Comparison of ENCODE assay signal across 11 mouse cellular contexts in genomic region chr9:36795556-36795955, GRCm38 (mm10). TPM values are rescaled to one million over a fixed set of nuclear protein-coding genes. Genes with fewer than 3 reads are reported as not detected.
DNase-seq lines count a peak whose midpoint lies in the region; ATAC-seq lines count a peak whose summit lies in the region.
"Had no signal": no experiment of that assay in that cellular context is flagged by ENCODE, and none has a peak within 500 bp of the region (broad histone marks: within the 10 kb centered on the region; RNA-seq: fewer than 3 reads in every experiment).

No protein-coding gene starts in this region.

- no peak overlapping the region for H3K9ac ChIP-seq in limb, embryonic 12.5 days (replicated peaks)
- H3K9ac ChIP-seq in forebrain, embryonic 12.5 days, result no peak overlapping the region
- no peak overlapping the region; the same call in 1 of the 2 replicates for H3K9ac ChIP-seq in midbrain, embryonic 15.5 days

- intact Hi-C loops in left cerebral cortex, postnatal 25 days (cut with DNase I), result loop anchor here (5.0 kb wide), 1 partner anchor 72 kb away; no protein-coding TSS in a partner anchor
- intact Hi-C loops in left cerebral cortex, postnatal 14 days (cut with DNase I), result loop anchor here (5.0 kb wide), 1 partner anchor 37 kb away; no protein-coding TSS in a partner anchor

- H3K36me3 ChIP-seq in limb, embryonic 12.5 days, result peaks cover 21% of the 10 kb centered on the region
- H3K36me3 ChIP-seq in limb, embryonic 10.5 days, result peaks cover 23% of the 10 kb centered on the region
- peaks cover 23% of the 10 kb centered on the region for H3K36me3 ChIP-seq in forebrain, embryonic 12.5 days (replicated peaks)
- peaks cover 2% of the 10 kb centered on the region; the same call in 1 of the 2 replicates for H3K36me3 ChIP-seq in midbrain, embryonic 15.5 days (replicated peaks)

- H3K4me3 ChIP-seq in limb, embryonic 12.5 days (replicated peaks), result no peak overlapping the region
- H3K4me3 ChIP-seq in limb, embryonic 10.5 days, result no peak overlapping the region
- no peak overlapping the region for H3K4me3 ChIP-seq in forebrain, embryonic 12.5 days (replicated peaks)
- no peak overlapping the region for H3K4me3 ChIP-seq in midbrain, embryonic 15.5 days

- H3K4me1 ChIP-seq in limb, embryonic 12.5 days (replicated peaks), result peaks cover 11% of the 10 kb centered on the region
- peaks cover 13% of the 10 kb centered on the region for H3K4me1 ChIP-seq in limb, embryonic 10.5 days
- peaks cover 20% of the 10 kb centered on the region for H3K4me1 ChIP-seq in forebrain, embryonic 12.5 days
- peaks cover 31% of the 10 kb centered on the region for H3K4me1 ChIP-seq in midbrain, embryonic 15.5 days

- peak overlapping the region; percentile 79; the same call in 1 of the 2 replicates for H3K4me2 ChIP-seq in limb, embryonic 12.5 days
- peak overlapping the region; percentile 90; the same call in 1 of the 2 replicates for H3K4me2 ChIP-seq in forebrain, embryonic 12.5 days
- H3K4me2 ChIP-seq in midbrain, embryonic 15.5 days, result 0 out of 2 replicates have a peak overlapping the region, but pooled peaks have one; percentile 90

- H3K27me3 ChIP-seq in limb, embryonic 12.5 days, result no peaks in the 10 kb centered on the region
- H3K27me3 ChIP-seq in limb, embryonic 10.5 days (ENCODE audit: low read depth, poor library complexity, severe bottlenecking), result no peaks in the 10 kb centered on the region
- no peaks in the 10 kb centered on the region for H3K27me3 ChIP-seq in forebrain, embryonic 12.5 days
- H3K27me3 ChIP-seq in midbrain, embryonic 15.5 days (replicated peaks), result no peaks in the 10 kb centered on the region

- no peak overlapping the region for H3K27ac ChIP-seq in limb, embryonic 12.5 days
- H3K27ac ChIP-seq in limb, embryonic 10.5 days, result no peak overlapping the region
- no peak overlapping the region for H3K27ac ChIP-seq in forebrain, embryonic 12.5 days
- H3K27ac ChIP-seq in midbrain, embryonic 15.5 days, result no peak overlapping the region

- no peak for ATAC-seq in limb, embryonic 12.5 days (ENCODE audit: insufficient number of reproducible peaks, insufficient read depth, low FRiP score, low TSS enrichment, low read depth)
- ATAC-seq in forebrain, embryonic 12.5 days (ENCODE audit: low FRiP score), result no peak
- no peak for ATAC-seq in midbrain, embryonic 15.5 days (replicated peaks)

- 69% methylated on average over 1 of the region's 1 CpGs for WGBS in limb, embryonic 12.5 days
- 85% methylated on average over 1 of the region's 1 CpGs for WGBS in limb, embryonic 10.5 days
- WGBS in forebrain, embryonic 12.5 days, result 81% methylated on average over 1 of the region's 1 CpGs
- WGBS in midbrain, embryonic 15.5 days, result 97% methylated on average over 1 of the region's 1 CpGs

- H3K9me3 ChIP-seq in limb, embryonic 12.5 days, result no peaks in the 10 kb centered on the region
- no peaks in the 10 kb centered on the region for H3K9me3 ChIP-seq in limb, embryonic 10.5 days (replicated peaks)
- H3K9me3 ChIP-seq in forebrain, embryonic 12.5 days, result no peaks in the 10 kb centered on the region
- H3K9me3 ChIP-seq in midbrain, embryonic 15.5 days, result no peaks in the 10 kb centered on the region

- DNase-seq in adrenal gland, adult 2 months, result peak; percentile 46
- no peak for DNase-seq in adrenal gland, adult 18-20 months (ENCODE audit: low spot score in 2 of 2)
- DNase-seq in limb, embryonic 10.5 days (ENCODE audit: low spot score), result no peak
- no peak for DNase-seq in left cerebral cortex, postnatal 25 days (ENCODE audit: low spot score in 2 of 2)
- no peak for DNase-seq in left cerebral cortex, postnatal 14 days (ENCODE audit: low spot score in 2 of 2)
- DNase-seq: heart, postnatal 4 days; right cerebral cortex, adult 18-20 months had no signal

RNA-seq across cellular contexts. Expression of gene Ei24, which starts 1.6 kb away (rescaled TPM):
- 100 to 1,000 TPM; 134 to 147 TPM for total RNA-seq in adrenal gland, adult 2 months (2021)
- polyA plus RNA-seq in adrenal gland, adult 2 months (2012; rRNA removed), result 200 and 225 TPM in 2 replicates
- 100 to 1,000 TPM; 118 to 130 TPM for total RNA-seq in adrenal gland, adult 18-20 months (2021)
- 103 and 106 TPM in 2 replicates for polyA plus RNA-seq in limb, embryonic 12.5 days (2016; fragmentation: Nextera tagmentation; extraction: Ambion mirVana)
- 84.3 and 91.1 TPM in 2 replicates for polyA plus RNA-seq in limb, embryonic 10.5 days (2016; fragmentation: Nextera tagmentation; extraction: Ambion mirVana)
- 111 and 118 TPM in 2 replicates for polyA plus RNA-seq in forebrain, embryonic 12.5 days (2016; fragmentation: Nextera tagmentation; extraction: Ambion mirVana)
- polyA plus RNA-seq in midbrain, embryonic 15.5 days (2015; fragmentation: Nextera tagmentation; extraction: Ambion mirVana), result 113 and 115 TPM in 2 replicates
- total RNA-seq in left cerebral cortex, postnatal 25 days (2021), result 100 to 1,000 TPM; 108 to 118 TPM
- 100 to 1,000 TPM; 126 to 128 TPM for total RNA-seq in left cerebral cortex, postnatal 14 days (2021)

RNA-seq across cellular contexts. Expression of gene Fez1, which starts 26.1 kb away (rescaled TPM):
- total RNA-seq in adrenal gland, adult 2 months (2021), result 1 to 10 TPM; 2.7 to 7.2 TPM
- 0.74 and 0.76 TPM in 2 replicates for polyA plus RNA-seq in adrenal gland, adult 2 months (2012; rRNA removed)
- total RNA-seq in adrenal gland, adult 18-20 months (2021), result 1 to 10 TPM; 4.0 to 5.9 TPM
- 20.9 and 23.7 TPM in 2 replicates for polyA plus RNA-seq in limb, embryonic 12.5 days (2016; fragmentation: Nextera tagmentation; extraction: Ambion mirVana)
- polyA plus RNA-seq in limb, embryonic 10.5 days (2016; fragmentation: Nextera tagmentation; extraction: Ambion mirVana), result 10.0 and 10.1 TPM in 2 replicates
- 446 and 473 TPM in 2 replicates for polyA plus RNA-seq in forebrain, embryonic 12.5 days (2016; fragmentation: Nextera tagmentation; extraction: Ambion mirVana)
- polyA plus RNA-seq in midbrain, embryonic 15.5 days (2015; fragmentation: Nextera tagmentation; extraction: Ambion mirVana), result 586 and 588 TPM in 2 replicates
- 100 to 1,000 TPM; 286 to 301 TPM for total RNA-seq in left cerebral cortex, postnatal 25 days (2021)
- 100 to 1,000 TPM; 324 to 329 TPM for total RNA-seq in left cerebral cortex, postnatal 14 days (2021)
- polyA plus RNA-seq: erythroblast, embryonic 14.5 days had no signal

RNA-seq across cellular contexts. Expression of gene Stt3a, which starts 28.1 kb away (rescaled TPM):
- 100 to 1,000 TPM; 260 to 267 TPM for total RNA-seq in adrenal gland, adult 2 months (2021)
- 68.6 and 107 TPM in 2 replicates for polyA plus RNA-seq in adrenal gland, adult 2 months (2012; rRNA removed)
- 100 to 1,000 TPM; 210 to 266 TPM for total RNA-seq in adrenal gland, adult 18-20 months (2021)
- polyA plus RNA-seq in limb, embryonic 12.5 days (2016; fragmentation: Nextera tagmentation; extraction: Ambion mirVana), result 243 and 250 TPM in 2 replicates
- polyA plus RNA-seq in limb, embryonic 10.5 days (2016; fragmentation: Nextera tagmentation; extraction: Ambion mirVana), result 169 and 198 TPM in 2 replicates
- 132 and 144 TPM in 2 replicates for polyA plus RNA-seq in forebrain, embryonic 12.5 days (2016; fragmentation: Nextera tagmentation; extraction: Ambion mirVana)
- polyA plus RNA-seq in midbrain, embryonic 15.5 days (2015; fragmentation: Nextera tagmentation; extraction: Ambion mirVana), result 86.6 and 93.4 TPM in 2 replicates
- 10 to 100 TPM; 73.8 to 75.8 TPM for total RNA-seq in left cerebral cortex, postnatal 25 days (2021)
- 10 to 100 TPM; 63.1 to 67.8 TPM for total RNA-seq in left cerebral cortex, postnatal 14 days (2021)

Comparison
In these comparisons a context has a peak if more than half of its experiments do, and no peak if none do; other contexts are left out.
1. RNA of gene Fez1, which starts 26.1 kb away (polyA plus RNA-seq): 586 to 588 TPM in midbrain, embryonic 15.5 days and 446 to 473 TPM in forebrain, embryonic 12.5 days; 20.9 to 23.7 TPM in limb, embryonic 12.5 days, 10.0 to 10.1 TPM in limb, embryonic 10.5 days and 0.74 to 0.76 TPM in adrenal gland, adult 2 months; every median in the first group is over 10 times any median in the second.
2. Peak in every context shown above with its lines, with median percentiles within 50 percentile points of each other: H3K4me2 ChIP-seq.